Mouse (Mus musculus): ENCODE measurements around the gene Dyrk1a.
A peak's percentile ranks its signal among the peaks of the same experiment; 100 is the strongest.

The Dyrk1a gene

DNA sequence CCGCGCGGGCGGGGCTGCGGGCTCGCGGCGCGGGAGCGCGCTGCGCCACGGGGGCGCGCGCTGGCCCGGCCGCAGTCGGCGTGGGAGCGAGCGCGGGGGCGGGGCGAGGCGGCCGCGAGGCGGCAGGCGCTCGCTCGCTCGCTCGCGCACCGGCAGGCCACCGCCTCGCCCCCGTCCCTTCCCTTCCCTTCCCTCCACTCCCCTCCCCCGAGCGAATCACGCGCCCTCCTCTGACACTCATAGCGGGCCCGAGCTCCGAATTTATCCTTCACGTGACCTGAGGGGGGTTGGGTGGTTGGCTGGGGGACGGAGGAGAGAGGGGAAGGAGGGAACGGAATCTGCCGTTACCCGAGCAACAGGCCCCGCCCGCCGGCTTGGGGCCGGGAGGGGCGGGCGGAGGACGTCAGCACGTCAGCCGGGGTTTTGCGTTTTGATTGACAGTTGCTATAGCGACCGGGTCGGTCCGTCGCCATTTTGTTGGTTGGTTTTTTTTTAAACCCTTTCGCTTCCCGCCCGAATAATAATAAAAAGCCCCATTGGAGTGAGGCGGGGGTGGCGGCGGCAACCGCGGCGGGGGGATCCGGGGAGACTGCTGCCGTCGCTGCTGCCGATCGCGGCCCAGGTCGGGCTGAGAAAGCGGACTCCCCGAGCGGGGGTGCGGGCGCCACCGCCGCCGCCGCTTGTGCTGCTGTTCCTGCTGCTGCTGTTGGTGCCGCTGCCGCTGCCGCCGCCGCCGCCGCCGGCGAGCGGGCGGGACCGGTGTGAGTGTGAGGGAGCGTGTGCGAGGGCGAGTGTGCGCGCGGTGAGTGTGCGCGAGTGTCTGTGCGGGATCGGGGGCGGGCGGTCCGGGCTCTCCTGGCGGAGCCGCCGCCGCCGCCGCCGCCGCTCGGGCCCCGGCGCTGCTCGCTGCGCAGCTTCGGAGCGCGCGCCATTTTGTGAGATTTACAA, at the start of gene Dyrk1a:
Gene Dyrk1a (plus strand): TSS at position 782 of the 948 bp plus-strand sequence.
- DNase-seq (ENCODE audit: low read depth in 2 of 2, low spot score in 2 of 2): peak; percentile 98 to 99

DNA sequence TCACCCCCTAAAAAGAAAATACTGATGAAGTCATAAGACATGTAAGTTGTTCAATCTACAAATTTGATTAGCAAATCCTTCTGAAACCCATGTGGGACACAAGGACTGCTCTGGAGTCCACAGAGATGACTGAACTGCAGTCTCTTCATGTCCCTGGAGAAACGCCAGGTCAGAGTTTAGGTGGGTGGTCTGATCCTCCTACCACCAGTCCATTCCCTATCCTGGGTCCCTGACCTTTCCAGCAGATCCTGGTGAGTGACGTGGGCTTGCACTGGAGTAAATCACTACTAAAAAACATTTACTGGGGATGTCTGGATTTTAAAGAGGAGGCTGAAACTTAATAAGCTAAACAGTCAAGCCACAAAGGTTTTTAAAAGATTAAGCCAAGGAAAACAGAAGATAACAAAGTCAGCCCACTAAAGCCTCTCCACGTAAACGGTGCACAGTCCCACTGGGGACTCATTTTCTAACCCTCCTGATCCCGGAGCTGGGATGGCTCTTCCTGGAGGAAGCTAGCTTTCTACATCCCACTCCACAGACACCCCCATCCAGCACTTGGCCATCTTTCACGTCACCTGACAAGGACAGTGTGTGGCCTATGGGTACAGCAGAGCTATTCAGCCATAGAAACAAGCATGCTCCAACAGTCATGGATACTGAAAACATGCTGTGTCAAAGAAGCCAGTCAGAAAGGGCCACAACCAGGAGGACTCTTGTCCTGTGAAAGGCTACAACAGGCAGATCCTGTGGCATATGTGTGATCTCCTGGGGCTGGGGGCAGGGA, 46.0 kb upstream of the Dyrk1a start:
- no peak for DNase-seq (ENCODE audit: low read depth in 2 of 2, low spot score in 2 of 2)

DNA sequence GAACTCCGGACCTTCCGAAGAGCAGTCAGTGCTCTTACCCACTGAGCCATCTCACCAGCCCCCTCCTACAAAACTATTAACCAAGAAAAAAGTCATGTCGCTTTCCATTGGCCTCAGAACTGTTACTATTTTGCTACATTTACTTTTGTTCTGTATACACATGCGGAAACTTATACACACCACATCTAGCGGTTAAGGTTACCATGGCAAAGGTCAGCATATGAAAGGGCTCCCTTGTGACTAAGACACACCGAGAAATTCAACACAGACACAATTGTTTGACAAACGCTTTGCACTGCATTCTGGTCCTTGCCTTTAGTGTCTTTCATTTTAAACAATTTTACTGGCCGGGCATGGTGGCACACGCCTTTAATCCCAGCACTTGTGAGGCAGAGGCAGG, 45.1 kb upstream of the Dyrk1a start:
- DNase-seq (ENCODE audit: low read depth in 2 of 2, low spot score in 2 of 2): no peak

DNA sequence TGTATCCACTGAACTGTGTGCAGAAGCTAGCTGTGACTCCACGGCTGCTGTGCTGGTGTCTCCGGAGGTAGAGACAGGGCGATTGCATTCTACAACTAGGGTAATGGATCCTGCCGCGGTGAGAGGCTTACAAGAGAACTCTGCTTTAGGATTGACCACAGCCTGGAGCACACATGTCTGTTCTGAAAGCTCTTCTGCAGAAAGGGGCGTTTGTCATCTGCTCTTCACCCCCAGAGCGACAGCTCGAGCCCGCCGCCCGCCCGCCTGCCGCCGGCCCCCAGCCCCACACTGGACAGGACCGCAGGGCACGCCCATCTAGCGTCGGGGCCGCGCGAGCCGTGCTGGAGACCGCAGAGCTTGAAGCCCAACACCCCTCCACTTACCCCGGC, 43.9 kb upstream of the Dyrk1a start:
- no peak for DNase-seq (ENCODE audit: low read depth in 2 of 2, low spot score in 2 of 2)

DNA sequence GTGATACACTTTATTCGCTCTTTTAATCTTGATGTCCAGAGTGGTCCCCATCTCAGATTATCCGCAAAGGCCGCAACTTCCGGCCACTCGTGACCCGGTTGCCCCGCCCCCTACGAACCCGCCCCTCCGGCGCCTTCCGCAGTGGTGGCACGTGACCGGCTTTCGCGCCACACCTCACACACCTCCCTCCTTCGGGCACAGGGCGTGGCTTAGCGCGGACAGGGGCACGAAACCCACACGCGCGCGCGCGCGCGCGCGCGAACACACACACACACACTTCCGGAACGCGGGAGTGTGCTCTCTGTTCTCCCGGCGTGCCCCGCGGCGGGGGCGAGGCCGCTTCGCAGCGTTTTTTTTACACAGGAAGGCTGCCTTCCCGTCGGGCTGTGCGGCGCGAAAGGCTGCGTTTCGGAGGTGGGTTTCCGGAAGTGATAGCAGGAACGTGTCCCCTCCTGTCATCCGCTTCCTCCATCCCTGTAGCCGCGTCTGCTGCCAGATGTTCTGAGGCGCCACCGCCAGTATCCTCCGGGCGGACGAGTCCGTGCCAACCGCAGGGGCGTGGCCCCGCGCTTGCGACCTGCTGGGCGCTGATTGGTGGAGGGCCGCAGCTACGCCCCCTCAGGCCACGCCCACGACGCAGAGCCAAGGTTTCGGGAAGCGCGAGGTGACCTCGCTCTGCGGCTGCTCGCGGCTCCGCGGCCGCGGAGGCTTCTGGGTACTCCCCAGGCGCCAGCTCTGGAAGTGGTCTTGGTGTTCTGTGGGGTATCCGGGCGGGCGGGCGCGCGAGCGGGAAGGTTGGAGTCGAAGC, 43.3 kb upstream of the Dyrk1a start, which contains the start of gene Vps26c:
Gene Vps26c (minus strand): TSS at position 487 of the 808 bp plus-strand sequence.
- peak; percentile 94 to 96 for DNase-seq (ENCODE audit: low read depth in 2 of 2, low spot score in 2 of 2)

DNA sequence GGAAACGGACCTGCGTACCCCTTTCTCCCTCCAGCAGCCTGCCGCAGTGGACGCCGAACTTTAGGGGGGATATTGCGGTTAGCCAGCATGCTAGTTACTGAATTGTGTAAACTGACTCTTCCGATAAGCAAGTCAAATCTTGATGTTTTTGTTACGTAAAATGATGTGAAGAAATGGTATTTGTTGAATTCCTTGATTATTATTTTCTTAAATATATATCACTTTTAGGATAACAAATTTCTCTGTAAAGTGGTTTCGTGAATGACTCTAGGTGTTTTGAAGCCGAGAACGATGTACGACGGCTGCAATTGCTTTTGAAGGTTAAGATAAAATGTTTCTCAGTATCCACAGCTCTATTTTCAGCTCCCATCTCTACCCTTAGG, 42.7 kb upstream of the Dyrk1a start:
- DNase-seq (ENCODE audit: low read depth in 2 of 2, low spot score in 2 of 2): no peak

DNA sequence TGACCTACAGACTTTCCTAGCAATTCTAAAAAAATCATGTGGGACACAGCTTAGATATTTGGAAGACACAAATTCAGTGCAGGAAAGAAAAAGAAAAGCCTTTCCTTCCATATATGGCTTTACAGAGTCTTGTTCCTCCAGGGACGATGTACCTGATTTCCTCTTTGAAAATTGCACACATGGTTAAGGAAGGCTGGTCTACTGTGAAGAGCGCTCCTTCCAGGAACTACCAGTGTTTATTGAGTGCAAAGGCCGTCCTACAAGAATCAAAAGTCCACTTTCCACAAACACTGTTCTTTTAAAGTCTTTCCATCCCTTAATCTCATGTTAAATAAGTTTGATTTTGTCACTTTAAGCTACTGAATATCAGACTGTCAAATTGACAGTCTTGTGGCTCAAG, 42.3 kb upstream of the Dyrk1a start:
- DNase-seq (ENCODE audit: low read depth in 2 of 2, low spot score in 2 of 2): no peak

DNA sequence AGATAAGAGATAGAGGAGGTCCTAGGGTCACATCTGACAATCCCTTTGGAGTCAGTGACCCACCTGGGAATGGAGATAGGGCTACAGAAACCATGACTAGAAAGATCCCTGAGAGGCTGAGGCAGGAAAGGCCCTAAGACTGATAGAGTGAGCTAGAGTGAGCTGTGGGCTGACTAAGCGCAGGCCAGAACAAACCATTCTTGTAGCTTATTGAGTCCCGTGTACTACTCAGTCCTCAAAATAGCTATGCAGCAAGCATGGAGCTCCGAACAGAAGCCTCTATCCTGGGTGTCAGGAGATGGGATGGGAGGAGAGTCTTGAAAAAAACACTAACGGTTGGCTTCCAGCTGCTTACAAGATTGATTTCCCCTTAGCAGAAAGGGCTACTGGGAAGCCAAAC, 38.5 kb upstream of the Dyrk1a start:
- DNase-seq (ENCODE audit: low read depth in 2 of 2, low spot score in 2 of 2): no peak

DNA sequence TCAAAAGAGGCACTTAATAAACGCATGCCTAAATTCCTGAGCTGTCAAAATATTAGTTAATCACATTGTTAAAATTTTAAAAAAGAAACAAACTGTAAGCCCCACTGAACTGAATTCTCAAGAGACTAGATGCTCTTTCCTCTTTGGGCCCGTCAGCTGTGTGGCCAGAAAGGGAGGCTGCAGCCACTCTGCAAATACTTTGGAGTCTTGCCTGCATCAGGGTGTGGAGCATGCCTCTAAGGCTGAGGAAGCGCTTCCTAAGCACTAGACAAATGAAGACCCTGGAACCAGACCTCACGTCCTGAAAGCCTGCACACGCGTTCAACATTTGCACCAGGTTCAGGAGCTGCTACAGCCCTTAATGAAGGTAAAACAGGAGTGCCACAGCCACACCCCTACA, 36.1 kb upstream of the Dyrk1a start:
- no peak for DNase-seq (ENCODE audit: low read depth in 2 of 2, low spot score in 2 of 2)

DNA sequence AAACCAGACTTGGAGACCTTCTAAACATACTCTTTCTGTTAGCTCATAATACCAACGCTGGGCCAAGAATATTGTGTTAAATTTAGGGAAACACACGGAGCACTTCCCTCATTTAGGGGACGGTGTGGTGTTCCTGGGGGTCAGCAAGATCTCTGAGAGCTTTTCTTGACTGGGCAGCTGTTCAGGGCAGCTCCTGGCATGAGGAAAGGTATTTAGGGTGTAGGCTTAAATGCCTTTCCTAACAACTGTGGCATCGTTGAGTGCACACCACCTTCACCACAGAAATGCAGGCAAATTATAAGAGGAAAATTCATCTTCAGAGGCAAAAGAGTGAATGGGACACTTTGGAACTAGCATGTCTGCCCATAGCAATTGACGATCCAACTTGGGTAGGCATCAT, 34.1 kb upstream of the Dyrk1a start:
- DNase-seq (ENCODE audit: low read depth in 2 of 2, low spot score in 2 of 2): no peak

DNA sequence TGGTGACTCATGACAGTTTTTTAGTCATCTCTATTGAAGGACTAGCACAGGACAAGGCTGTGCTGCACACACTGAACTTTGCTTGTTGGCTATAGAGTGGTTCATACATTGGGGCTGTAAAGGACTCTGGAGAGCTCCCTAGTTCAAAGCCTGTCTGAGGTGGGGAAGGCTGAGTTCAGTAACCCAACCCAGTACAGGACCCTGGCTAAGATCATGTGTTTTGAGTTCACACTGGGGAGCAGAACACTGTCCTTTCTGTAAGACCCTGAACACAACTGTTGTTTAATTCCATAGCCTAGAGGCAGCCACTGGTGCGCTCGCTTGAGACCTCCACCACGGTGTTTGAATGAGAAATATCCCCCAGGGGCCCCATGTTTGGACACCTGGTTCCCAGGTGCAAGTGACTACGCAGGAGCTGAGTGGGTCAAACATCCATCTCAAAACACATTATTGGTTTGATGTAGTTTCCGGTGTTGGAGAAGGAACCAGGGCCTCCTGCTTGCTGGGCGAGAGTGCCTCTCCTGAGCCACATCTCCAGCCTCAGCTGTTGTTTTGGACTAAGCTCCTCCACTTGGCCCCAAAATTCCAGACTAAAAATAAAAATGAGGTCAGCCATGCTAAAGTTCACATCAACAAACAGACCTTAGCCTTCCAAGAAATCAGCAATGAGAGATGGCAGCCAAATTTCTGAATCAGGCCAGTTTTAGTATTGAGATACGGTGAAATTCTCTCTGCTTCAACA, 33.2 kb upstream of the Dyrk1a start:
- DNase-seq (ENCODE audit: low read depth in 2 of 2, low spot score in 2 of 2): no peak

DNA sequence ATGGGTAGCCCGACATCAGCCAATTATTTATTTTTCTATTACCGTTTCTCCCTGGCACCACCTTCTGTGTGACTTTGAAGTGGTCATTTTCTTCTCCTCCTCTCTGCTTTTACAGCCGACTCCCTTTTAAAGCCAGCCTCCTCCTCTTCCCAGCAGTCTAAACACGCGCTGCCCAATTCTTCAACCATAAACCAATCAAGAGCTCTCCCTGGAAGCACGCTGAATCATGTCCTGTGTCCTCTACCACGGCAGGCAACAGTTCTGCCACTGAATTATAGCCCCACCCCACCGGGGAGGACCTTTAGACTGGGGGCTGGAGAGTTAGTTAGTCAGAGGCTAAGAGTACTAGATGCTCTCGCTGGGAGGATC, 32.7 kb upstream of the Dyrk1a start:
- DNase-seq (ENCODE audit: low read depth in 2 of 2, low spot score in 2 of 2): no peak

DNA sequence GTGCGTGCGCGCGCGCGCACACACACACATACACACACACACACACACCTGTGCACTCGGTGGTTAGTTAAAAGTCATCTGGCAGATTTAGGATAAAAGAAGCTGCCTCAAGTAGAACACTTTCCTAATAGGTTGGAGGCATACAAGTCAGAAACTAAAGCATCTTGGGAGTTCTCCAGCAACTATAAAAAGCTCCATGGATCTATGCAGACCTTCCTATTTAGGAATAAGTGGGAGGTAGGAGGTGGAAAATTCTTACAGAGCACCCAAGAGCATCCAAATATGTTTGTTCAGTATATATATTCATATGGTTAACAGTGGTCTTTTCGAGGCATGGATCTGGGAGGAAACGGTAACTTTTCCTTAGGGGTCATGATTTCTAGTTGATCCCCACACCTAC, 29.7 kb upstream of the Dyrk1a start:
- no peak for DNase-seq (ENCODE audit: low read depth in 2 of 2, low spot score in 2 of 2)

DNA sequence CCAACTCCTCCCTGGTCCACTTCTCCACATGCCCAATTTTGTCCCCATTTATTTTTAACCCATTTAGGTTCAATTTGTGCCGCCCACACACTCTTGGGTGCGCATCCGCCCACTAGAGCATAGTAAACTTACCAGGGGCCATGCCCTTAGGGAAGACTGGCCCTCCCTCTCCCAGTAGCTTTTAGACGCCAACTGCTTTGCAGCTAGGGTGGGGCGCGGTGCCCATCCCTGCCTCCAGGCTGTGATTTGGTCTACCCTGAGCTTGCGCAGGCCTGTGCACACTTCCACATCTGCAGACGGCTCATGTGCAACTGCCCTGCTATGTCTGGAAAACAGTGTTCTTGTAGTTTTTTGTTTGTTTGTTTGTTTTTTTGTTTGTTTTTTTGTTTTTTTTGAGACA, 26.9 kb upstream of the Dyrk1a start:
- no peak for DNase-seq (ENCODE audit: low read depth in 2 of 2, low spot score in 2 of 2)

DNA sequence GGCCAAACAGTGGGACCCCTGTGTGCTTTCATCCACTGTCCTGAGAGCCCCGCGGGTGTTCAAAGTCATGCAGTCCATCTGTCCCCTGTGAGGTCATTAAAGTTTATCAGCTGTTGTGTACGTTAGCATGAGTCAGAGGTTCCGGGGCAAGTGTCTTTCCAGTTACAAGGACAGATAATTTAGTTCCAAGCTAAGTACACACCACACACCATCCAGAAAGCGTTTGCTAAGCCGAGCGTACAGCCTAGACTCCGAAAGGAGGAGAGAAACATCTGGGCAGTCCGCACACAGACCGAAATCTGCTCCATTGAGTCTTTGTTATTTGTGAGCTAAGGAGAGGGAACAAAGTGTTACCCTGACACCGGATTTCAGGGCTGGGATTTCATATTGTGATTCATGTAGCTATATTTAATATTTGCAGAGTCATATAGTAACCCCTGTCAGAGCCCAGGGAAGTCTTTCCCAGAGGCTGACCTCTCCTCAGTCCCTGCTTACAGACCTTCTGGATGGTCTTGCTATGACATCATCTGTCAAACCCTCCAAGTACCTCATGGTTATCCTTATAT, 25.2 kb upstream of the Dyrk1a start:
- DNase-seq (ENCODE audit: low read depth in 2 of 2, low spot score in 2 of 2): no peak

DNA sequence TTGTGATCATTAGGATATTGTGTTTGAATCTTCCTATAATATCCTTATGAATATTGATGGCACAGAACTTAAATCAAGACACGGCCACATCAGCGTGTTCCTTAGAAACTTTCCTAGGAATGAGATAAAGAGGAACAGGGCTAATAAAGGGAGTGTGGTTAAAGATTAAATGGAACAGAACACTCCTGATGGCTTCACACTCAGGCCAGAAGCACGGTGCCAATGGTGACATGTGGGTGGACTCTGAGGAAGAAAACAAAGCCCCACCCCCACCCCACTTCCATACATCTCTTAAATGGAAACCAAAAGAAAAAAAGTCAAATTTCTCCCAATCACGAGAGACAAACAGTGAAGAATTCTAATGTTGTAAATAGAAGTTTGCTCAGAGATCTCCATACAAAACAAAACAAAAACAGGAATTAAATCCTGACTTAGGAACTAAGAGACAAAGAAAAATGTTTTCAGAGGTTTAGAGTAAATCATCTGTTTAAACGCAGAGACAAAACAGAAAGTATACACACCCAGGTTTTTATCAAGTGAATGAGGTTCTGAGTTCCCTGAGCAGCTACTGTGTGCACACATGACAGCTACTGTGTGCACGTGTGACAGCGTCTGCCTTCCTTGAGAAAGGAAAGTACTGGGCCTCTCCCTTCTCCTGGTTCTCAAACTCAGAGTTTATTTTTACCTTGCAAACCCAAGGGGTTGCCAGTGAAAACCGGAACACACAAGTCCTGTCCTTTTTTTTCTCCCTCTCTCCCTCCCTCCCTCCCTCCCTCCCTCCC, 23.8 kb upstream of the Dyrk1a start:
- DNase-seq (ENCODE audit: low read depth in 2 of 2, low spot score in 2 of 2): no peak

DNA sequence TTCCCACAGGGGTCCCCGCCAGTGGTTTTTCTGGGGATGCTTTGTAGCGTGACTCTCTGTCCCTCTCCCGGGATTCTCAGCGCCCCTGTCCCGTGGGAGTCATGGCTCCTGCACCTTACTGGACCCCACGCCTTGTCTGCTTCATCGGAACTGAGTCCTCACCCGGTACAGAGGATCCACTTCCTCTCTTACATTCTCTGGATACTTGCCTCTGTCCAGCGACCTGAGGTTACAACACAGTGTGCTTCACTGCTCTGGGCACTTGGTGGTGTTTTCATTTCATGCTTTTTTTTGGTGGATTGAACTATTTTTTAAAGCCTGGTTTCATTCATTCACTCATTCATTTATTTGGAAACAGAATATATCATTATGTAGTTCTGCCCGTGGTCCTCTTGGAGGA, 20.0 kb upstream of the Dyrk1a start:
- no peak for DNase-seq (ENCODE audit: low read depth in 2 of 2, low spot score in 2 of 2)

DNA sequence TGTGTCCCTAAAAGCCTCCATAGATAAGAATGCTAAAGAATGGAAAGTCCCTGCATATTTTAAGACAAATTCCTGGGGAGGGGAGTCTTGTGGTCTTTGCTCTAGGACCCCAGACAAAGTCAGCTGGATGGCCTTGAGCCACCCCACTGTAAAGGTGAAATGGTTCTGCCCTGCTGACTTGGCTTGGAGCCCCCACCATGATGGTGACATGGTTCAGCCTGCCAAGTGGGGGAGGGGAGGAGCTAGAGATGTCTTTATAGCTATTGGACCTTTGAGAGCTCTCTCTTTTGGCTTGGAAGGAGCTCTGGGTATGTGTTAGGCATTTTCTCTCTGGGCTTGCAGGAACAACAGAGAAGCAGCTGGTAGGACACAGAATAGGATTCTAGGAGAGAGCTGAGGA, 17.9 kb upstream of the Dyrk1a start:
- DNase-seq (ENCODE audit: low read depth in 2 of 2, low spot score in 2 of 2): no peak

DNA sequence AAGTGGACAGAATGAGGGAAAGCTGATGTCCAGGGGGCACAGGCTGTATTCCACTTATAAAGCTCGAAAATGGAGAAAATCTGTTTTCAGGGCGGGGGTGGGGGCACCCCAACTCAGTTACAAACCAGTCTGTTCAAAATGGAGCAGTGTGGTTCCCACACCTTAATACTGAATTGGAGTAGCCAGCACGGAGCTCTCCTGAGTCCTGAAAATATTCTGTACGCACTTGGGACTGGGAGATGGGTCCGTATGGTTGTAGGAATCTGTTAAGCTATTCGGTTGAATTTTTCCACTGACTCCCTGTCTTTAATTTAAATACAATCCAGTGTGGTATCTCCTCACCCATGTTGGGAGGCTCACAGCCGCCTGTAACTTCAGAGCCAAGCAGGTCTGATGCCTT, 14.5 kb upstream of the Dyrk1a start:
- no peak for DNase-seq (ENCODE audit: low read depth in 2 of 2, low spot score in 2 of 2)

DNA sequence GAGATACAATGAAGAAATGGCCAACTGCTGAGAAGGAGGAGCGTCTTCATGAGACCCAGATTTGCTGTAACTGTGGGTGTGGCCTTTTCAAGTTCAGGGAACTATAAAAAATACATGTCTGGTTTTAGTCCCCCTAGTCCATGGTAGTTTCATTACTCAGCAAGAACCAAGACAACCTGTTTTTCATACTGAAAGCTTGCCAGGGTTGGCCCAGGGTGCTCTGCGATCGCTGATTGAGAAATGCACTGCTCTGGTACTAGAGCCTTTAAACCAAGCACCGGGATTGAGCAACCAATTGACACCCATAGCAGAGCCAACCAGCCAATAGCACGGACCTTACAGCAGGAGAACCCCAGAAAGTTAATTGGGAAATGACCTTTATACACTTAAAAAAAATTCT, 13.6 kb upstream of the Dyrk1a start:
- DNase-seq (ENCODE audit: low read depth in 2 of 2, low spot score in 2 of 2): no peak
